Comparison of ENCODE assay signal across 11 mouse cellular contexts in genomic region chr5:139892326-139892994, GRCm38 (mm10). TPM values are rescaled to one million over a fixed set of nuclear protein-coding genes. Genes with fewer than 3 reads are reported as not detected.
DNase-seq lines count a peak whose midpoint lies in the region; ATAC-seq and TF ChIP-seq lines count a peak whose summit lies in the region.
"Had no signal": no experiment of that assay in that cellular context is flagged by ENCODE, and none has a peak within 500 bp of the region (broad histone marks: within the 10 kb centered on the region; RNA-seq: fewer than 3 reads in every experiment).

No protein-coding gene starts in this region.

- peaks cover 29% of the 10 kb centered on the region for H3K4me1 ChIP-seq in forebrain, embryonic 16.5 days (replicated peaks; ENCODE audit: control insufficient read depth, insufficient read depth, low read length)
- peaks cover 31% of the 10 kb centered on the region for H3K4me1 ChIP-seq in neural tube, embryonic 12.5 days
- no peaks in the 10 kb centered on the region for H3K4me1 ChIP-seq in liver, postnatal 0 days (ENCODE audit: insufficient read depth)

- H3K4me3 ChIP-seq in forebrain, embryonic 16.5 days (replicated peaks; ENCODE audit: low read length): no peak overlapping the region
- no peak overlapping the region for H3K4me3 ChIP-seq in neural tube, embryonic 12.5 days
- no peak overlapping the region for H3K4me3 ChIP-seq in liver, postnatal 0 days (ENCODE audit: low read depth, low read length)
- H3K4me3 ChIP-seq: limb, embryonic 15.5 days; megakaryocyte, embryonic 14.5 days had no signal

- no peak overlapping the region for H3K9ac ChIP-seq in forebrain, embryonic 16.5 days (replicated peaks; ENCODE audit: low read depth, low read length)
- no peak overlapping the region for H3K9ac ChIP-seq in neural tube, embryonic 12.5 days
- H3K9ac ChIP-seq in liver, postnatal 0 days (replicated peaks): no peak overlapping the region
- H3K9ac ChIP-seq: limb, embryonic 15.5 days had no signal

- WGBS in forebrain, embryonic 16.5 days: 2% methylated on average over 5 of the region's 5 CpGs
- 29% methylated on average over 4 of the region's 5 CpGs for WGBS in neural tube, embryonic 12.5 days
- WGBS in liver, postnatal 0 days (ENCODE audit: insufficient replicate concordance): 32% methylated on average over 4 of the region's 5 CpGs

- ATAC-seq in forebrain, embryonic 16.5 days: peak; percentile 81
- peak; percentile 86 for ATAC-seq in neural tube, embryonic 12.5 days (ENCODE audit: low FRiP score, low read depth)
- ATAC-seq in liver, postnatal 0 days: no peak

- no peaks in the 10 kb centered on the region for H3K36me3 ChIP-seq in forebrain, embryonic 16.5 days (ENCODE audit: control insufficient read depth, insufficient read depth)
- H3K36me3 ChIP-seq in neural tube, embryonic 12.5 days: no peaks in the 10 kb centered on the region
- no peaks in the 10 kb centered on the region for H3K36me3 ChIP-seq in liver, postnatal 0 days (replicated peaks; ENCODE audit: insufficient read depth, low read length)
- H3K36me3 ChIP-seq: limb, embryonic 15.5 days had no signal

- H3K27ac ChIP-seq in forebrain, embryonic 16.5 days (ENCODE audit: low read length): no peak overlapping the region
- no peak overlapping the region for H3K27ac ChIP-seq in neural tube, embryonic 12.5 days
- H3K27ac ChIP-seq in liver, postnatal 0 days (ENCODE audit: low read depth): no peak overlapping the region
- H3K27ac ChIP-seq: limb, embryonic 15.5 days had no signal

- TF ChIP-seq CTCF in liver, postnatal 0 days (IDR thresholded peaks at IDR 0.05; ENCODE audit: low read depth): no peak

- no peak overlapping the region for H3K4me2 ChIP-seq in forebrain, embryonic 16.5 days (ENCODE audit: low read length)
- H3K4me2 ChIP-seq in neural tube, embryonic 12.5 days (replicated peaks): no peak overlapping the region
- H3K4me2 ChIP-seq in liver, postnatal 0 days (ENCODE audit: low read depth, low read length): no peak overlapping the region
- H3K4me2 ChIP-seq: limb, embryonic 15.5 days had no signal

- no peak for TF ChIP-seq EP300 in liver, postnatal 0 days (IDR thresholded peaks at IDR 0.05; ENCODE audit: low read depth)

- no peaks in the 10 kb centered on the region for H3K27me3 ChIP-seq in forebrain, embryonic 16.5 days (replicated peaks; ENCODE audit: control insufficient read depth, insufficient read depth, low read length)
- 0 out of 2 replicates have a peak, but pooled peaks cover 3% of the 10 kb centered on the region for H3K27me3 ChIP-seq in neural tube, embryonic 12.5 days (replicated peaks)
- H3K27me3 ChIP-seq in liver, postnatal 0 days (ENCODE audit: insufficient read depth, low read length): 0 out of 2 replicates have a peak, but pooled peaks cover 6% of the 10 kb centered on the region
- H3K27me3 ChIP-seq: limb, embryonic 15.5 days had no signal

- DNase-seq in embryo, embryonic 11 days: peak; percentile 48
- DNase-seq in embryo, embryonic 9.5 days (ENCODE audit: extremely low spot score): no peak
- peak; percentile 72 to 74 for DNase-seq in kidney, postnatal 36 days
- no peak for DNase-seq in left cerebral cortex, postnatal 10 days (ENCODE audit: extremely low spot score in 1 of 2, low spot score in 2 of 2)
- DNase-seq in liver, postnatal 0 days: no peak
- no peak for DNase-seq in MN1 (ENCODE audit: low spot score)

- intact Hi-C loops in left cerebral cortex, postnatal 10 days (cut with DNase I): no loop called here

- no peaks in the 10 kb centered on the region for H3K9me3 ChIP-seq in forebrain, embryonic 16.5 days (ENCODE audit: control insufficient read depth, low read length)
- no peaks in the 10 kb centered on the region for H3K9me3 ChIP-seq in neural tube, embryonic 12.5 days
- H3K9me3 ChIP-seq in liver, postnatal 0 days (ENCODE audit: low read length): no peaks in the 10 kb centered on the region
- H3K9me3 ChIP-seq: limb, embryonic 15.5 days; megakaryocyte, embryonic 14.5 days had no signal

RNA-seq across cellular contexts. Expression of gene Elfn1, which starts 15.3 kb away (rescaled TPM):
- polyA plus RNA-seq in forebrain, embryonic 16.5 days (2015; fragmentation: Nextera tagmentation; extraction: Ambion mirVana): 2.4 and 3.2 TPM in 2 replicates
- polyA plus RNA-seq in neural tube, embryonic 12.5 days (2016; fragmentation: Nextera tagmentation; extraction: Ambion mirVana): 2.6 TPM in 2 replicates
- total RNA-seq in left cerebral cortex, postnatal 10 days (2021): 10 to 100 TPM; 40.4 to 48.8 TPM
- polyA plus RNA-seq in liver, postnatal 0 days (2015; fragmentation: Nextera tagmentation; extraction: Ambion mirVana): not detected in 2 replicates
- polyA plus RNA-seq: heart, embryonic 14.5 days had no signal

Comparison
In these comparisons a context has a peak if more than half of its experiments do, and no peak if none do; other contexts are left out.
1. DNase-seq: peak in embryo, embryonic 11 days (single experiment) and kidney, postnatal 36 days (2 of 2); none in embryo, embryonic 9.5 days (single experiment), left cerebral cortex, postnatal 10 days (0 of 2), liver, postnatal 0 days (single experiment) and MN1 (single experiment).